Mouse (Mus musculus) kidney, postnatal 0 days (tissue): ENCODE measurements around the gene Baz1b. TPM values are rescaled to one million over a fixed set of nuclear protein-coding genes. Genes with fewer than 3 reads are reported as not detected.

Experiments used
- ATAC-seq: fragments of 200-750 bp; cut with Nextera tagmentation; replicated peaks from 2 replicates; pipeline ENCODE4 v1.8.0; 2017; ENCODE audit warnings: low read depth, moderate number of reproducible peaks, moderate TSS enrichment, moderate library complexity; ENCODE audit not compliant: low FRiP score
- DNase-seq: peaks from one replicate; pipeline ENCODE4 v3.0.0-alpha.2; 2016; ENCODE audit warnings: low spot score
- H3K27ac ChIP-seq: fragments of 300-500 bp; sonication (generic); 2 replicates; pipeline ENCODE4 v1.5.1; 2014; ENCODE audit warnings: mild to moderate bottlenecking
- H3K27me3 ChIP-seq: fragments of 300-500 bp; sonication (generic); 2 replicates; pipeline ENCODE4 v1.6.1; 2014; ENCODE audit warnings: low read length, mixed read lengths; ENCODE audit not compliant: insufficient read depth
- H3K36me3 ChIP-seq: fragments of 300-500 bp; sonication (generic); 2 replicates; pipeline ENCODE4 v1.6.1; 2014; ENCODE audit warnings: low read length, mixed read lengths; ENCODE audit not compliant: insufficient read depth
- H3K4me1 ChIP-seq: fragments of 300-500 bp; sonication (generic); replicated peaks from 2 replicates; pipeline ENCODE4 v1.6.1; 2014; ENCODE audit warnings: antibody characterized with exemption, low read length, mixed read lengths; ENCODE audit not compliant: insufficient read depth
- H3K4me2 ChIP-seq: fragments of 300-500 bp; sonication (generic); 2 replicates; pipeline ENCODE4 v1.6.1; 2014; ENCODE audit warnings: mild to moderate bottlenecking, low read length, moderate library complexity, mixed read lengths
- H3K4me3 ChIP-seq: fragments of 300-500 bp; sonication (generic); replicated peaks from 2 replicates; pipeline ENCODE4 v1.5.1; 2014; ENCODE audit warnings: low read depth, low read length
- H3K9ac ChIP-seq: fragments of 300-500 bp; sonication (generic); 2 replicates; pipeline ENCODE4 v1.6.1; 2014; ENCODE audit warnings: low read depth, low read length
- H3K9me3 ChIP-seq: fragments of 300-500 bp; sonication (generic); replicated peaks from 2 replicates; pipeline ENCODE4 v1.6.1; 2016; ENCODE audit warnings: low read length, inconsistent platforms, mixed read lengths
- CTCF ChIP-seq: IDR thresholded peaks from 2 replicates; pipeline ENCODE4 v1.5.1; 2016; ENCODE audit warnings: antibody characterized with exemption, low read depth, mild to moderate bottlenecking, moderate library complexity
- WGBS: fragments of 180-500 bp; shearing (Covaris S2); extraction: QIAGEN DNeasy Blood & Tissue Kit; methylation state at CpG from one replicate; pipeline ENCODE4 v1.1.7; 2014; 5-methylcytosine and 5-hydroxymethylcytosine counted together
- polyA plus RNA-seq: library from polyadenylated mRNA; unstranded; fragments of >200 nt; fragmentation: Nextera tagmentation; extraction: Ambion mirVana; gene quantifications from 2 replicates; pipeline ENCODE4 v1.2.1, GENCODE M21; 2015

Baz1b gene
- polyA plus RNA-seq, 1 experiment from 2014 or later = 22.6 TPM

DNA sequence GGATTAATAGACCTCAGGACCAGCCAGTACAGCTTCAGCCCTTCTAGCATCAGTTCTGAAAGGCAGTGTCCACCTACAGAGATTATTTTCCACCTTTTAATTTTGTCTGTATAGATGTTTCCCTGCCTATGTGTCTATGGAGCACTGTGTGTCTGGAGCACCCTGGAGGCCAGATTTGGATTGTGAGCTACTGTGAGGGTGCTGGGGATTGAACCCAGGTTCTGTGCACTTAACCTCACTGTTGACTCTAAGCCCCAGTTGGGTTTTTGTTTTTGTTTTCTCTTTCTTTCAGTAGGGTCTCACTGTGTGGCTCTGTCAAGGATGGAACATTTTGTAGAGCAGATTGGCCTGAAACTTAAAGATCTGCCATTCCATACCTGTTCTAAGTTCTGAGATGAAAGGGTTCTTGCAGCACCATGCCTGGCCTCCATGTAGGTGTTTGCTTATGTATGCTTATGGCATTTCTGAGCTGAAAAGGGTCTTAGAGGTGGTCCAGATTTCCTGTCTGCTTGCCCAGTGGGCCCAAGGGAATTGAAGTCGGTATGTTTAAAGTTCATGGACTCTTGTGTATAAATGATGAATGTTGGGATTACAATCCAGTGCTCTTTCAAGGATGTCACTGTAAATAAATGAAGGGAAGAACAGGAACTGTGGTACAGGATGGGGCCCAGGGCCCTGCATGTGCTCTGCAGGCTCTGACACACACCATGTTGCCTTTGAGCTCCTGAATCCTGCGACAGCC lies 2.4 kb downstream of the Baz1b start:
- peak overlapping the region; percentile 71 for H3K4me2 ChIP-seq
- H3K9me3 ChIP-seq = no peaks in the 10 kb centered on the region
- H3K27me3 ChIP-seq = no peaks in the 10 kb centered on the region
- DNase-seq (no peak), ATAC-seq (no peak)
- TF ChIP-seq CTCF = no peak
- peak overlapping the region; percentile 99 for H3K4me3 ChIP-seq
- H3K4me1 ChIP-seq = peaks cover 12% of the 10 kb centered on the region
- H3K27ac ChIP-seq = no peak overlapping the region
- 0 out of 2 replicates have a peak overlapping the region, but pooled peaks have one; percentile 89 for H3K9ac ChIP-seq
- H3K36me3 ChIP-seq = no peaks in the 10 kb centered on the region
- WGBS = 38% methylated on average over 2 of the region's 2 CpGs

DNA sequence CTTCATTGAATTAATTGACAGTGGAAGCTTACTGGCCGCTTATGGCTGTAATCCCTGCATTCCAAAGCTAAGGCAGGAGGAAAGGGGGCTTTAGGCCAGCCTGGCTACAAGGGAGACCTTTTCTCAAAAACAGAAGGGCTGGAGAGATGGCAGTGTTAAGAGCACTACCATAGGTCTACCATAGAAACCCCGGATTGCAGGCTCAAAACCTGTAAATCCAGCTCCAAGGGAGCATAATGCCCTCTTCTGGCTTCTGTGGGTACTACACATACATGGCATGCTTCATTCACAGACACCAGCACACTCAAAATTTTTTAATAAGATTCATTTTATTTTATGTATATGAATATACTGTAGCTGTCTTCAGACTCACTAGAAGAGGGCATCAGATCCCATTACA lies 4.6 kb downstream of the Baz1b start:
- Histone ChIP-seq H3K36me3 (0 out of 2 replicates have a peak, but pooled peaks cover 9% of the 10 kb centered on the region), H3K9me3 (no peaks in the 10 kb centered on the region), H3K4me3 (no peak overlapping the region), H3K27me3 (no peaks in the 10 kb centered on the region), H3K4me1 (peaks cover 12% of the 10 kb centered on the region), H3K27ac (no peak overlapping the region), H3K4me2 (no peak overlapping the region), H3K9ac (no peak overlapping the region)
- 34% methylated on average over 2 of the region's 2 CpGs for WGBS
- peak; percentile 86 for TF ChIP-seq CTCF
- DNase-seq (peak; percentile 87), ATAC-seq (no peak)

DNA sequence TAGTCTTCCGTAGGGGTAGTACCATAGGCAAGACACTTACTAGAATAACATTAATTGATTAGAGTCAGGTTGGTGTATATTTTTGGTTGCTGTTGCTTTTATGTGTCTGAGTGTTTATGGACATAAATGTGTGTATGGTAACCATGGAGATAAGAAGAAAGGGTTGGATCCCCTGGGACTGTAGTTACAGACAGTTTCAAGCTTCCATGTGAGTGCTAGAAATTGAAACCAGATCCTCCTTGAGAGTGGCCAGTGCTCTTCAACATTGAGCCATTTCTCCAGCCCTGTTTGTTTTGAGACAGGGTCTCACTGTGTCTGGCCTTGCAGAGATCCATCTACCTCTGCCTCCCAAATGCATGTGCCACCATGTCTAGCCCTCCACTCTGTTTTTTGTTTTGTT lies 5.4 kb downstream of the Baz1b start:
- Histone ChIP-seq H3K36me3 (0 out of 2 replicates have a peak, but pooled peaks cover 9% of the 10 kb centered on the region), H3K9me3 (no peaks in the 10 kb centered on the region), H3K27me3 (no peaks in the 10 kb centered on the region), H3K27ac (no peak overlapping the region), H3K4me3 (no peak overlapping the region), H3K4me2 (no peak overlapping the region), H3K9ac (no peak overlapping the region), H3K4me1 (peaks cover 12% of the 10 kb centered on the region)
- WGBS = 95% methylated on average over 1 of the region's 1 CpGs
- no peak for DNase-seq
- ATAC-seq = no peak
- no peak for TF ChIP-seq CTCF

DNA sequence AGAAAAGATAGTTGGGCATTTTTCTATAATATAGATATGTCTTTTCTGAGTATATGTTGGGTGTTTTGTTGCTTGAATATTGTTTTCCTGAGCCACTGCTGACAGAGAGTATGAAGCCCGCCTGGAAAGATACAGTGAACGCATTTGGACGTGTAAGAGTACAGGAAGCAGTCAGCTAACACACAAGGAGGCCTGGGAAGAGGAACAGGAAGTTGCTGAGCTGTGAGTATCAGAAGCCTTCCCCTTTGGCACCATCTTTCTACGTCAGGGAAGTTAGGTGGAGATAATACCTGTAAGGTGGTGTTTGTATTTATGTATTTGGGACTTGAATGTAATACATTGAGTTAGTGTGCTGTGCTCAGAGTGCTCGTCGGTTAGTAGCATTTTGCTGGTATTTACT lies 9.3 kb downstream of the Baz1b start:
- Histone ChIP-seq H3K4me3 (no peak overlapping the region), H3K4me2 (no peak overlapping the region), H3K4me1 (no peaks in the 10 kb centered on the region), H3K9ac (no peak overlapping the region), H3K9me3 (no peaks in the 10 kb centered on the region), H3K27me3 (no peaks in the 10 kb centered on the region), H3K27ac (no peak overlapping the region), H3K36me3 (peaks cover 22% of the 10 kb centered on the region)
- TF ChIP-seq CTCF = no peak
- ATAC-seq (no peak), DNase-seq (peak; percentile 18)
- WGBS = 73% methylated on average over 6 of the region's 6 CpGs

DNA sequence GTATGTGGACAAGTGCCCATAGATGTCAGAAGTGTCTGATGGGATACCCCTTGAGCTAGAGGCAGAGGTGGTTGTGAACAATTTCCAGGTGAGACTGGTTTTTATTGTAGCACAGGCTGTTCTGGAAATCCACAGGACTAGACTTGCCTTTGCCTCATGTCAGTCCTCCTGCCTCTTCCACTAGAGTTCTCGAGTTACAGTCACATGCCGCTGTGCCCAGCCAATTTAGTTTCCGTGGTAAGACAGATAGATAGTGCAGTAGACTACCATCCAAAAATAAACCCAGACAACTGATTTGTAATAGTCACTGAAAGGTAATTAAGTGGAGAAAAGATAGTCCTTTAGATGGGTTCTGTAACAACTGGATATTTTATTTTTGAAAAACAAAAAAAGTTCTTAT lies 15.7 kb downstream of the Baz1b start:
- no peak overlapping the region for H3K4me3 ChIP-seq
- H3K9ac ChIP-seq = no peak overlapping the region
- no peak overlapping the region for H3K27ac ChIP-seq
- WGBS = 57% methylated on average over 3 of the region's 3 CpGs
- ATAC-seq (no peak), DNase-seq (no peak)
- no peak for TF ChIP-seq CTCF
- H3K27me3 ChIP-seq = no peaks in the 10 kb centered on the region
- H3K4me1 ChIP-seq = no peaks in the 10 kb centered on the region
- no peaks in the 10 kb centered on the region for H3K9me3 ChIP-seq
- H3K36me3 ChIP-seq = peaks cover 25% of the 10 kb centered on the region
- H3K4me2 ChIP-seq = no peak overlapping the region

DNA sequence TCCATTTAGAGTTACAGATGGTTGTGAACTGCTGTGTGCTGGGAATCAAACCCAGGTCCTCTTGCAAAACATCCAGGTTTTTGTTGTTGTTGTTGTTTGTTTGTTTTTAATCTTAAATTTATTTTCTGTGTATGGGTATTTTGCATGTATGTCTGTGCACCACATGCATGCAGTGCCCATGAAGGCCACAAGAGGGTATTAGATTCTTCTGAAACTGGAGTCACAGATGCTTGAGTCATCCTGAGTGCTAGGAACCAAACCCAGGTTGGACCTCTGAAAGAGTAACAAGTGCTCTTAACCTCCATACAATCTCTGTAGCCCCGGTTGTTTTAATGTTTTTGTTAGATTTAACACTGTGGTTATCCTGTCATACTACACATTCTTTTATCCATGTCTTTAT lies 21.1 kb downstream of the Baz1b start:
- Histone ChIP-seq H3K9ac (no peak overlapping the region), H3K4me3 (no peak overlapping the region), H3K4me1 (no peaks in the 10 kb centered on the region), H3K36me3 (peaks cover 54% of the 10 kb centered on the region), H3K27me3 (no peaks in the 10 kb centered on the region), H3K27ac (no peak overlapping the region), H3K4me2 (no peak overlapping the region), H3K9me3 (no peaks in the 10 kb centered on the region)
- no peak for DNase-seq
- ATAC-seq = no peak
- peak; percentile 43; the same call in 1 of the 2 replicates for TF ChIP-seq CTCF
- 92% methylated on average over 1 of the region's 1 CpGs for WGBS

DNA sequence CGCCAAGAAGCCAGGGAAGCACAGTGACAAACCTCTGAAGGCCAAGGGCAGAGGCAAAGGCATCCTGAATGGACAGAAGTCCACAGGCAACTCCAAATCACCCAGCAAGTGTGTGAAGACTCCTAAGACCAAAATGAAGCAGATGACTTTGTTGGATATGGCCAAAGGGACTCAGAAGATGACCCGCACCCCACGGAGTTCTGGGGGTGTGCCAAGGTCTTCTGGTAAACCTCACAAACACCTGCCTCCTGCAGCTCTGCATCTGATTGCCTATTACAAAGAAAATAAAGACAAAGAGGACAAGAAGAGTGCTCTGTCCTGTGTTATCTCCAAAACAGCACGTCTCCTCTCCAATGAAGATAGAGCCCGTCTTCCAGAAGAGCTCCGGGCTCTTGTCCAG lies 29.8 kb downstream of the Baz1b start:
- Histone ChIP-seq H3K9ac (no peak overlapping the region), H3K9me3 (no peaks in the 10 kb centered on the region), H3K4me3 (no peak overlapping the region), H3K27me3 (no peaks in the 10 kb centered on the region), H3K36me3 (peaks cover 83% of the 10 kb centered on the region), H3K4me2 (no peak overlapping the region), H3K27ac (no peak overlapping the region), H3K4me1 (no peaks in the 10 kb centered on the region)
- WGBS = 94% methylated on average over 6 of the region's 6 CpGs
- ATAC-seq (no peak), DNase-seq (no peak)
- no peak for TF ChIP-seq CTCF
